Mouse (Mus musculus) small intestine, adult 2 months (tissue): Measurements from ENCODE around the gene 4930451I11Rik.

Experiments used
- CTCF ChIP-seq: fragments of 200-500 bp; IDR thresholded peaks from 2 replicates; pipeline ENCODE4 v1.5.1; 2012; ENCODE audit warnings: low read depth, mild to moderate bottlenecking, control low read depth, inconsistent platforms, low read length, moderate library complexity, mixed read lengths; ENCODE audit not compliant: insufficient replicate concordance, insufficient read length; ENCODE audit errors: extremely low read depth
- POLR2A ChIP-seq: fragments of 200-500 bp; IDR thresholded peaks from 2 replicates; pipeline ENCODE4 v1.6.1; 2012; ENCODE audit warnings: low read depth, mild to moderate bottlenecking, control low read depth, inconsistent platforms, low read length, moderate library complexity

GRCm38 (mm10) chr7:126823202-126823711, 8.2 kb downstream of the 4930451I11Rik start:
- no peak for TF ChIP-seq CTCF
- no peak for TF ChIP-seq POLR2A
